Mouse (Mus musculus): ENCODE results near the gene Phf2. TPM values are rescaled to one million over a fixed set of nuclear protein-coding genes. Genes with fewer than 3 reads are reported as not detected.

The Phf2 gene
- polyA plus RNA-seq, 1 experiment from 2014 or later, result 2.7 TPM

- TF ChIP-seq EP300 (optimal IDR thresholded peaks at IDR 0.05) (no peak), CTCF (IDR thresholded peaks at IDR 0.05; ENCODE audit: low read depth) (no peak)
- peak overlapping the region; percentile 53; the same call in 1 of the 2 replicates for H3K27ac ChIP-seq (replicated peaks)
- no peaks in the 10 kb centered on the region for H3K9me3 ChIP-seq (ENCODE audit: control insufficient read depth, low read length)
- peaks cover 15% of the 10 kb centered on the region; the same call in 1 of the 2 replicates for H3K4me1 ChIP-seq (replicated peaks; ENCODE audit: control insufficient read depth, insufficient read depth)
- ATAC-seq (ENCODE audit: low FRiP score, low TSS enrichment) (peak; percentile 96), DNase-seq (ENCODE audit: low spot score) (peak; percentile 90)
- 31% methylated on average over 27 of the region's 27 CpGs for WGBS
- H3K9ac ChIP-seq (ENCODE audit: low read length), result no peak overlapping the region
- H3K4me2 ChIP-seq (replicated peaks; ENCODE audit: low read depth), result 0 out of 2 replicates have a peak overlapping the region, but pooled peaks have one; percentile 15
- no peak overlapping the region for H3K4me3 ChIP-seq (ENCODE audit: low read depth, low read length)
- no peaks in the 10 kb centered on the region for H3K27me3 ChIP-seq (ENCODE audit: control insufficient read depth, insufficient read depth, low read length)
- H3K36me3 ChIP-seq (ENCODE audit: control insufficient read depth, insufficient read depth, low read length), result no peaks in the 10 kb centered on the region
Observed at GRCm38 (mm10) chr13:48782727-48783725, 87.9 kb downstream of the Phf2 start.

GRCm38 (mm10) chr13:48780345-48781010 is 90.4 kb downstream of the Phf2 start:
- WGBS, result 32% methylated on average over 9 of the region's 9 CpGs
- ATAC-seq (ENCODE audit: low FRiP score, low TSS enrichment) (no peak), DNase-seq (ENCODE audit: low spot score) (peak; percentile 58)
- Histone ChIP-seq H3K9ac (ENCODE audit: low read length) (0 out of 2 replicates have a peak overlapping the region, but pooled peaks have one; percentile 8), H3K27ac (replicated peaks) (peak overlapping the region; percentile 78), H3K27me3 (ENCODE audit: control insufficient read depth, insufficient read depth, low read length) (no peaks in the 10 kb centered on the region), H3K4me3 (ENCODE audit: low read depth, low read length) (no peak overlapping the region), H3K4me1 (replicated peaks; ENCODE audit: control insufficient read depth, insufficient read depth) (peaks cover 15% of the 10 kb centered on the region; the same call in 1 of the 2 replicates), H3K36me3 (ENCODE audit: control insufficient read depth, insufficient read depth, low read length) (no peaks in the 10 kb centered on the region), H3K4me2 (replicated peaks; ENCODE audit: low read depth) (no peak overlapping the region), H3K9me3 (ENCODE audit: control insufficient read depth, low read length) (no peaks in the 10 kb centered on the region)
- TF ChIP-seq EP300 (optimal IDR thresholded peaks at IDR 0.05) (no peak), CTCF (IDR thresholded peaks at IDR 0.05; ENCODE audit: low read depth) (no peak)

- H3K9ac ChIP-seq (ENCODE audit: low read length), result no peak overlapping the region
- TF ChIP-seq CTCF (IDR thresholded peaks at IDR 0.05; ENCODE audit: low read depth) (no peak), EP300 (optimal IDR thresholded peaks at IDR 0.05) (no peak)
- 31% methylated on average over 11 of the region's 11 CpGs for WGBS
Observed at GRCm38 (mm10) chr13:48779592-48780344, 91.2 kb downstream of the Phf2 start.

GRCm38 (mm10) chr13:48778138-48778537 is 92.8 kb downstream of the Phf2 start:
- no peaks in the 10 kb centered on the region for H3K27me3 ChIP-seq (ENCODE audit: control insufficient read depth, insufficient read depth, low read length)
- no peaks in the 10 kb centered on the region for H3K9me3 ChIP-seq (ENCODE audit: control insufficient read depth, low read length)
- no peak for TF ChIP-seq EP300 (optimal IDR thresholded peaks at IDR 0.05)
- TF ChIP-seq CTCF (IDR thresholded peaks at IDR 0.05; ENCODE audit: low read depth), result no peak
- H3K27ac ChIP-seq (replicated peaks), result no peak overlapping the region
- H3K4me2 ChIP-seq (replicated peaks; ENCODE audit: low read depth), result no peak overlapping the region
- DNase-seq (ENCODE audit: low spot score) (no peak), ATAC-seq (ENCODE audit: low FRiP score, low TSS enrichment) (no peak)
- H3K9ac ChIP-seq (ENCODE audit: low read length), result no peak overlapping the region
- 56% methylated on average over 4 of the region's 4 CpGs for WGBS
- peaks cover 10% of the 10 kb centered on the region; the same call in 1 of the 2 replicates for H3K4me1 ChIP-seq (replicated peaks; ENCODE audit: control insufficient read depth, insufficient read depth)
- no peak overlapping the region for H3K4me3 ChIP-seq (ENCODE audit: low read depth, low read length)
- H3K36me3 ChIP-seq (ENCODE audit: control insufficient read depth, insufficient read depth, low read length), result no peaks in the 10 kb centered on the region

More at GRCm38 (mm10) chr13:48779592-48780344, 91.2 kb downstream of the Phf2 start:
- H3K27me3 ChIP-seq (ENCODE audit: control insufficient read depth, insufficient read depth, low read length), result no peaks in the 10 kb centered on the region
- H3K4me1 ChIP-seq (replicated peaks; ENCODE audit: control insufficient read depth, insufficient read depth), result peaks cover 15% of the 10 kb centered on the region; the same call in 1 of the 2 replicates
- H3K9me3 ChIP-seq (ENCODE audit: control insufficient read depth, low read length), result no peaks in the 10 kb centered on the region
- no peaks in the 10 kb centered on the region for H3K36me3 ChIP-seq (ENCODE audit: control insufficient read depth, insufficient read depth, low read length)
- peak overlapping the region; percentile 78 for H3K27ac ChIP-seq (replicated peaks)
- DNase-seq (ENCODE audit: low spot score) (no peak), ATAC-seq (ENCODE audit: low FRiP score, low TSS enrichment) (no peak; the same call in 1 of the 2 replicates)
- no peak overlapping the region for H3K4me3 ChIP-seq (ENCODE audit: low read depth, low read length)
- H3K4me2 ChIP-seq (replicated peaks; ENCODE audit: low read depth), result 0 out of 2 replicates have a peak overlapping the region, but pooled peaks have one; percentile 11

GRCm38 (mm10) chr13:48774506-48774905 is 96.4 kb downstream of the Phf2 start:
- H3K27ac ChIP-seq (replicated peaks), result no peak overlapping the region
- no peak for DNase-seq (ENCODE audit: low spot score)
- WGBS, result 33% methylated on average over 7 of the region's 7 CpGs
- no peak for ATAC-seq (ENCODE audit: low FRiP score, low TSS enrichment)
- H3K27me3 ChIP-seq (ENCODE audit: control insufficient read depth, insufficient read depth, low read length), result no peaks in the 10 kb centered on the region
- H3K4me1 ChIP-seq (replicated peaks; ENCODE audit: control insufficient read depth, insufficient read depth), result no peaks in the 10 kb centered on the region
- H3K4me3 ChIP-seq (ENCODE audit: low read depth, low read length), result no peak overlapping the region
- H3K9ac ChIP-seq (ENCODE audit: low read length), result no peak overlapping the region
- H3K36me3 ChIP-seq (ENCODE audit: control insufficient read depth, insufficient read depth, low read length), result no peaks in the 10 kb centered on the region
- H3K4me2 ChIP-seq (replicated peaks; ENCODE audit: low read depth), result no peak overlapping the region
- H3K9me3 ChIP-seq (ENCODE audit: control insufficient read depth, low read length), result no peaks in the 10 kb centered on the region
- TF ChIP-seq CTCF (IDR thresholded peaks at IDR 0.05; ENCODE audit: low read depth) (no peak), EP300 (optimal IDR thresholded peaks at IDR 0.05) (no peak)

All from stomach, postnatal 0 days (tissue).